Mouse (Mus musculus): ENCODE measurements around the gene Actl6b.

The Actl6b gene

DNA sequence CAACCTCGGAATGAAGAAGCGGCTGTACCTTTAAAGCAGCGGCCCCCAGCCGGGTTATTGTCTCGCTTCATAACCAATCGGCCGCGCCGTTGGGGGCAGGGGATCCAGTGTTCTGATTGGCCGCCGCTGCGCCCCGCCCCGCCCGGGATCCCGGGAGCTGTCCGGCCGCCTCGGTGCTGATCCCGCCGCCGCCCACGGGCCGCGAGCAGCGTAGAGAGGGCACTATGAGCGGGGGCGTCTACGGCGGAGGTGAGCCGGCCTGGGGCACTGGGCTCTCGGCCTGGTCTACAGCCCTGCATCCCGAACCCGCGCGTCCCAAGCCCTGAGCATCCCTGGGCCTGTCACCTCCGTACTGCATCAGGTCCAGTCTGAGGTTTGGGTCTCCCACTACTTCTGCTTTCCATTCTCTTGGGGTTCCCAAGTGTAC is at the start of gene Actl6b:
Gene Actl6b, plus strand, starts transcription at position 107 of the 427 bp plus-strand sequence.
- DNase-seq (ENCODE audit: low spot score), result peak; percentile 89

GRCm38 (mm10) chr5:137504041-137504440 is 49.3 kb upstream of the Actl6b start:
- DNase-seq (ENCODE audit: low spot score), result no peak

- DNase-seq (ENCODE audit: low spot score), result peak; percentile 88
Measured at GRCm38 (mm10) chr5:137510014-137510501, 43.3 kb upstream of the Actl6b start.

DNA sequence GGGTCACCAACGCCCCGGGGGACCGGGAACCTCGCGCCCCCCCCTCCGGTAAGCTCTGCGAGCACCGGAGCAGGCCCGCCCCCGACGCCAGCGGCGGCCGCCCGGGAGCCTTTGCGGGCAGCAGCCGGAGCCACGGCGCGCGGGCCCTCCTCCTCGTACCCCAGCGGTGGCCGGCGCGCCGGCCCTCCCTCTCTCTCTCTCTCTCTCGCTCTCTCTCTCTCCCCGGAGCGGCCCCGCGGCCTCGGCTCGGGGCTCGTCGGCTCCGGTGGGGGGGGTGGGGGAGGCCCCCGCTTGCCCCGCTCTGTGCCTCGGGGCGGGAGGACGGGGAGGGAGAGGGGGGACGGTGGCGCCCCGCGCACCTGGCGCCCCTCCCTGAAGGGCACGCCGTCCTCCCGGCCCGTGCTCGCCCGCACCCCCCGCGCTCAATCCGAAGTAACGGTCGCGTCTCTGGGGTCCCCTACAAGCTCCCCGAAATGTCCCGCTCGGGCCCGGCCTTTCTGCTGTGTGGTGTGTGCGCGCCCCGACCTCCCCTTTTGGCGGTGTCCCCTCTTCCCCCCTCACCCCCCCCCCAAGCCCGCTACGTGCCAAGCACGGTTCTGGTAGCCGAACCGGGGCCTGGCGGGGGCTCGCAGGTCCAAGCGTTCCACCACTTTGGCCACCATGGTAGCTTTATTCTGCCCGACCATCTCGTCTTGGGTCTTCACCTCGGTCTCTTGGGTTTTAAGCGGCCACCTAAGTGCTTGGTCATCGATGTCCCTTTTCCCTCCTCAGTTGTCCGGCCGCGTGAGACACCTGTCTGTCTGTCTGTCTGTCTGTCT is 42.5 kb upstream of the Actl6b start:
- no peak for DNase-seq (ENCODE audit: low spot score)

DNA sequence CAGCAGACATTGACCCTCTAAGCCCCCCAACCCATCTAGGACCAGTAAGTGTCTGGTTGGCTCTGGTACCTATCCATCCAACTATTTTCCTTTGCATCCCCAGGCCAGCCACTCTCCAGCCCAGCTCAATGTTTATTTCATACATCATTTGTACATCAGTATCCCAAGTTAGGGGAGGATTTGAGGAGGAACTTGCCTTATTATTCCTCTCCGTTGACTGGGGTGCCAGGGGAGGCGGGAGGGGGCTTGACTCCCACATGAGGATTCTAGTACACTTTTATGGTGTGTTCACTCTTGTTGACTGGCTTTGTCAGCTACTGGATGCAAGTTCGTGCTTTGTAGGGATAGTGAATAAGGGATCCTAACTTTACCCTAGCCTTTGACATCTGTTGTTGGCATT is 41.6 kb upstream of the Actl6b start:
- no peak for DNase-seq (ENCODE audit: low spot score)

GRCm38 (mm10) chr5:137512847-137513794 is 40.2 kb upstream of the Actl6b start:
- peak; percentile 72 for DNase-seq (ENCODE audit: low spot score)

GRCm38 (mm10) chr5:137513951-137514721 is 39.2 kb upstream of the Actl6b start:
- no peak for DNase-seq (ENCODE audit: low spot score)

GRCm38 (mm10) chr5:137514811-137515210 is 38.5 kb upstream of the Actl6b start:
- DNase-seq (ENCODE audit: low spot score), result no peak

DNA sequence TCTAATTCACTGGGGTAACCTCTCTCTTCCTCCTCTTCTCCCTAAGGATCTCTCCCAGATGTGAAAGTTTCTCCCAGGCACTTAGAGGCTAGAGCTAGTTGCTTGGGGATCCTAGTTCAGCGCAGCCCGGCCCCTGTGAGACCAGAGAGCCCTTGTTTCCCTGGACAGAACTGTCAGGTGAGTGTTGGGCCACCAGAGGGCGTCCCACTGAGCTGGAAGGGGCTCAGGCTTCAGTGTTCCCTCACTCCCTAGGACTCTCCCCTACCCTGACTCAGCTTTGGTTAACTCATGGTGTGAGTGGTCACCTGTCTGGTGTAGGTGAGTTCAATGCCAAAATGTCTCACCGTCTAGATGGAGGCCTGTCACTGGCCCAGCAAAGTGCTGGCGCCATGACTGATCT is 34.9 kb upstream of the Actl6b start, which contains the start of gene Gigyf1:
Gene Gigyf1, plus strand, starts transcription at position 113 of the 400 bp plus-strand sequence.
- DNase-seq (ENCODE audit: low spot score), result peak; percentile 75

DNA sequence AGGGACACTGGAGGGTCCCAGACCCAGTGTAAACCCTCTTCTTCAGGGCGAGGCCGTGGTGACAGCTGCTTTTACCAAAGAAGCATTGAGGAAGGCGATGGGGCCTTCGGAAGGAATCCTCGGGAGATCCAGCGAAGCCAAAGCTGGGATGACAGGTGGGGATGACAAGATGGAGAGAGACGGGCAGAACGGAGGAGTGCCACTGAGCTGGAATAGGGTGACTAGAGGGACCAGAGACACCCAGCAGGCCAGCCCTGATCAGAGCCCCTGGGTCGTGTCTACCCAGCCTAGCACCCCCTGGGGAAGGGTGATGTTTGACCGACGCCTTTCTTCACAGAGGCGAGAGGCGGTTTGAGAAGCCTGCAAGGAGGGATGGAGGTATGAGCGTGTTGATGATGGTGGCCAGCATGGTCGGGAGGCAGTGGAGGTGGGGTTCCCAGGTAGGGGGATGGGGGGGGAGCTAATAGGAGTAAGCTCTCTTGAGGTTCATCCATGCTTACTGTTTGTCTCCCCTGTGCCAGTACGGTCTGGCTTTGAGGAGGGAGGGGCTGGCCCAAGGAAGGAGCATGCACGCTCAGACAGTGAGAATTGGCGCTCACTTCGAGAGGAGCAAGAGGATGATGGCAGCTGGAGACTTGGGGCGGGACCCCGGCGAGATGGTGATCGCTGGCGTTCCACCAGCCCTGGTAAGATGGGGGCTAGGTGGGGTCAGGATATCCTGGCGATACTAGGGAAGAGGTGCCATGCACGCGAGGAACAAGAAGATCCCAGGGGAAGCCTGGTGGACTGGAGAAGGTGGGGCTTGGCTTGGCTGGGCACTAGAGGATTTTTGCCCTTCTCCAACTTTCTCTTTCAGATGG is 33.4 kb upstream of the Actl6b start:
- DNase-seq (ENCODE audit: low spot score), result no peak

- DNase-seq (ENCODE audit: low spot score), result no peak
Measured at GRCm38 (mm10) chr5:137521861-137522260, 31.5 kb upstream of the Actl6b start.

DNA sequence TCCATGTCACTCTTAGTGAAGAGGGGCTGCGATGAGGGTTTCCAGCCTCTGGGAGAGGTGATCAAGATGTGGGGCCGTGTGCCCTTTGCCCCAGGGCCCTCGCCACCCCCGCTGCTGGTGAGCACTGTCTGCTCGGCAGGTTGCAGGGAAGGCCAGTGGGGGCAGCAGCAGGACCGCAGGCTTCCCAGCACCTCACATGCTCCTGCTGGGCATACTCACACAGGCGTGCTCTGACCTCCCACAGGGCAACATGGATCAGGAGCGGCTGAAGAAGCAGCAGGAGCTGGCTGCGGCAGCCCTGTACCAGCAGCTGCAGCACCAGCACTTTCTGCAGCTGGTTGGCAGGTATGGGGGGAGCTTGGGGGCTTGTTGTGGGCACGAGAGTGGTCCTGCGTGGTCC is 30.6 kb upstream of the Actl6b start:
- no peak for DNase-seq (ENCODE audit: low spot score)

GRCm38 (mm10) chr5:137523396-137524250 is 29.7 kb upstream of the Actl6b start:
- DNase-seq (ENCODE audit: low spot score), result no peak

DNA sequence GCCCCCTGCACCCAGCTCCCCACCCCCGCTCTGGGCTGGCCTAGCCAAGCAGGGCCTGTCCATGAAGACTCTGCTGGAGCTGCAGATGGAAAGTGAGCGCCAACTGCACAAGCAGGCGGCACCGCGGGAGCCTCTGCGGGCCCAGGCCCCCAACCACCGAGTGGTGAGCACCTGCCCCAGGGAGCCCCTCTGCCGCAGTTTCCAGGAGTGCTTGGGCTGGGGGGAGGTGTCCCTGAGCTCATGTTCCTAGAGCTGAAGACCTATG is 29.1 kb upstream of the Actl6b start:
- DNase-seq (ENCODE audit: low spot score), result no peak

- no peak for DNase-seq (ENCODE audit: low spot score)
Measured at GRCm38 (mm10) chr5:137524671-137525070, 28.6 kb upstream of the Actl6b start.

DNA sequence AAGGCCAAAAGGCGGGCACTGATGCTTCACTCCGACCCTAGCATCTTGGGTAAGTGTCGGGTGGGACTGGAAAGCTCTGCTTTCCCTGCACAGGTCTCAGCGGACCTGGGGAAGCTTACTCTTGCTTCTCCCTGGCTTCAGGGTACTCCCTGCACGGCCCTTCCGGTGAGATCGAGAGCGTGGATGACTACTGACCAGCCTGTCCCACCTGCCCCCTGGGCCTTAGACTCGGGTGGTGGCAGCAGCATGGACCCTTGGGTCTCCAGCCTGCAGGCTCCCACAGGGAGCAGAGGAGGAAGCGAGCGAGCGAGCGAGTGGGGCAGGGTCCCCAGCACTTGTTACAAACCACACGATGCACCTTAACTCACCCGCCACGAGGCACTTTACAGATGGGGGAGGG is 27.8 kb upstream of the Actl6b start:
- no peak for DNase-seq (ENCODE audit: low spot score)

- peak; percentile 82 for DNase-seq (ENCODE audit: low spot score)
Measured at GRCm38 (mm10) chr5:137526192-137526936, 27.0 kb upstream of the Actl6b start.

DNA sequence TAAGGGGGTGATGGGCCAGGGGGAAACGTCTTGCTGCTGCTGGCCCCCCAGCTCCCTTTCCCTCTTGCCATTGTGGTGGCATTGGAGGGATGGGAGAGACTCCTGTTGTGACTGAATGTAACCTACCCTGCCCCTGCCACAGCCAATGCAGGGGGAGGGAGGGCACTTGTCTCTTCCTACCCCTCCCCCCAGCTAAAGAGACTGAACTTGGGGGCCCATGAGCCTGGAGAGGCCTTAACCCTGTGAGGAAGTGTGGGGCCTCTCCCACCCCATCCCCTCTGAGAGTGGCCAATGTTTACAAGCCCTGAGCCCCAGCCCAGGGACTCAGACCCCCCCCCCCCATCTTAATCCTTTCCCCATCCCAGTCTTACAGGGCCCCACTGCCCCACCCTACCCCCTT is 25.9 kb upstream of the Actl6b start:
- DNase-seq (ENCODE audit: low spot score), result no peak

GRCm38 (mm10) chr5:137528247-137528968 is 24.9 kb upstream of the Actl6b start:
- DNase-seq (ENCODE audit: low spot score), result no peak

All from testis, postnatal 10 days (tissue).